Mouse (Mus musculus): ENCODE measurements around the gene Atp6v0a1.

DNA sequence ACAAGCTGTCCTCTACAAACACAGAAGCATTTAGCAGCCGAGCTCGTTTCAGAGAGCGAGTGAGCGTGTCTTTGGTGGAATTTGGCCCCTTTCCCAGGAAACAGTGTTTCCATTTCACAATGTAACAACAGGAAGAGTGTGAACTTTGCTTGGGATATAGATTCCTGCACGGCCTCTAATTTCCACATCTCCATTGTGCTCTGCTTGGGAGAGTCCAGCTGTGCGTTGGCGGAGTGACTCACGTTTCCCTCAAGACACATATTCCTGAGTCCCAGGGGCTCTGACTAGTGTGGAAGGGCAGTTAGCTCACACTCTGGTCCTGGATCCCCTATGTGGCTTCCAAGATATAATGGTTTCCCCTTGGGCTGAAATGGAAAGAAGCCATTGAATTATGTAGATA, 29.4 kb upstream of the Atp6v0a1 start:
- no peak for TF ChIP-seq CTCF (IDR thresholded peaks at IDR 0.05; ENCODE audit: low read depth, low read length)
- no peak for TF ChIP-seq POLR2A (IDR thresholded peaks at IDR 0.05; ENCODE audit: extremely low read depth, insufficient read depth, low read length)

All from liver, adult 2 months (tissue).